Mouse (Mus musculus): Measurements from ENCODE around the gene Olfr735. TPM values are rescaled to one million over a fixed set of nuclear protein-coding genes. Genes with fewer than 3 reads are reported as not detected.

The Olfr735 gene
- polyA plus RNA-seq (2015; fragmentation: Nextera tagmentation; extraction: Ambion mirVana) = not detected in 2 replicates

GRCm38 (mm10) chr14:50348796-50349195 is at the start of gene Olfr735:
TSS of gene Olfr735 (minus strand) at chr14:50348872.
- 84% methylated on average over 2 of the region's 2 CpGs for WGBS
- Histone ChIP-seq H3K27ac (no peak within 1 kb of the TSS), H3K4me2 (no peak within 1 kb of the TSS), H3K36me3 (ENCODE audit: poor library complexity, severe bottlenecking) (no peaks in the 10 kb centered on the region), H3K9me3 (replicated peaks) (no peaks in the 10 kb centered on the region; the same call in 1 of the 2 replicates), H3K4me1 (no peaks in the 10 kb centered on the region), H3K4me3 (no peak within 1 kb of the TSS), H3K27me3 (no peaks in the 10 kb centered on the region), H3K9ac (no peak within 1 kb of the TSS)
- no peak for ATAC-seq

- no peaks in the 10 kb centered on the region for H3K4me1 ChIP-seq
- no peak within 1 kb of the TSS for H3K9ac ChIP-seq
- no peaks in the 10 kb centered on the region for H3K36me3 ChIP-seq (ENCODE audit: poor library complexity, severe bottlenecking)
- no peaks in the 10 kb centered on the region for H3K9me3 ChIP-seq (replicated peaks)
- H3K4me2 ChIP-seq = no peak within 1 kb of the TSS
- no peak within 1 kb of the TSS for H3K27ac ChIP-seq
- H3K27me3 ChIP-seq = no peaks in the 10 kb centered on the region
- no peak within 1 kb of the TSS for H3K4me3 ChIP-seq
- ATAC-seq = no peak
- 87% methylated on average over 2 of the region's 2 CpGs for WGBS
Measured at GRCm38 (mm10) chr14:50380863-50381262, 32.2 kb upstream of the Olfr735 start, which contains the start of gene Olfr736. TSS of gene Olfr736 (plus strand) at chr14:50381163.

DNA sequence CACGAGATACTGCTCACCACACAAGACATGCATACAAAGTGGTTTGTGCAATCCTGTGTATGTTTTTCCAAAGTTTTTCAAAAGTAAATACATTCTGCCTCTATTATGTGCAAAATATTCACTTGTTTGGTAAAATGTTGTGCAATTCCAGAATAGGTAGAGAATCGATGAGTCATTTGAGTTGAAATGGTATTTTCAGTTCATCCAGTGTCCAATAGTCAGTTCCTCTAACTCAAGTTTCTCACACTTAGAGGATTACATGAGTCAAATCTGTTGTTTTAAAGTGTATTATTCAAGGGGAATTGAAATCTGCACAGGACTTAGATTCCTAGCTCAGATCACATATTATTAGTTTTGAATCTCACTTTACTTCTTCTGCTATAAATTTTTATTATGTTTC is 14.9 kb upstream of the Olfr735 start:
- ATAC-seq = no peak
- H3K27me3 ChIP-seq = no peaks in the 10 kb centered on the region

DNA sequence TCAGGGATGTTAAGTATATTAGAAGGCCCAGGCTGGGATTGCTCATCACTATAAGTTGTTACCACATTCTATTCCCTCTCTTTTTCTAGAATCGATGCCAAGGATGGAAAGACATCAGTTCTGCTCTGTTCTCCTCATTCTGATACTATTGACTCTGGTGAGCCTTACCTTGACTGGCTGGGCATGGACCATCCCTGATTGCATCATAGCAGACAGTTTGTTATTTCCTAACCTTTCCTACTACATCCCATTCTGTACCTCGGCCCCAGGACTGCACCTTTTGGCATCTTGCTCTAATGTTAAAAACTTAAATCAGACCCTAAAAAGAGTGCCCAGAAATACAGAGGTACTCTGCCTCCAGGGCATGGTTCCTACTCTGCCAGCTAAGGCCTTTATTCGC is 11.8 kb upstream of the Olfr735 start:
- 0 out of 2 replicates have a peak, but pooled peaks cover 3% of the 10 kb centered on the region for H3K9me3 ChIP-seq (replicated peaks)
- no peaks in the 10 kb centered on the region for H3K27me3 ChIP-seq
- H3K4me3 ChIP-seq = no peak overlapping the region
- H3K4me2 ChIP-seq = no peak overlapping the region
- H3K36me3 ChIP-seq (ENCODE audit: poor library complexity, severe bottlenecking) = no peaks in the 10 kb centered on the region
- no peak for ATAC-seq
- whole genome bisulfite sequencing = 90% methylated on average over 3 of the region's 3 CpGs
- H3K9ac ChIP-seq = no peak overlapping the region
- no peaks in the 10 kb centered on the region for H3K4me1 ChIP-seq
- no peak overlapping the region for H3K27ac ChIP-seq

More for the DNA sequence above, 14.9 kb upstream of the Olfr735 start:
- 90% methylated on average over 2 of the region's 2 CpGs for WGBS
- H3K4me1 ChIP-seq = no peaks in the 10 kb centered on the region
- no peaks in the 10 kb centered on the region for H3K36me3 ChIP-seq (ENCODE audit: poor library complexity, severe bottlenecking)
- H3K4me3 ChIP-seq = no peak overlapping the region
- no peaks in the 10 kb centered on the region for H3K9me3 ChIP-seq (replicated peaks)
- no peak overlapping the region for H3K4me2 ChIP-seq
- no peak overlapping the region for H3K27ac ChIP-seq
- H3K9ac ChIP-seq = no peak overlapping the region

DNA sequence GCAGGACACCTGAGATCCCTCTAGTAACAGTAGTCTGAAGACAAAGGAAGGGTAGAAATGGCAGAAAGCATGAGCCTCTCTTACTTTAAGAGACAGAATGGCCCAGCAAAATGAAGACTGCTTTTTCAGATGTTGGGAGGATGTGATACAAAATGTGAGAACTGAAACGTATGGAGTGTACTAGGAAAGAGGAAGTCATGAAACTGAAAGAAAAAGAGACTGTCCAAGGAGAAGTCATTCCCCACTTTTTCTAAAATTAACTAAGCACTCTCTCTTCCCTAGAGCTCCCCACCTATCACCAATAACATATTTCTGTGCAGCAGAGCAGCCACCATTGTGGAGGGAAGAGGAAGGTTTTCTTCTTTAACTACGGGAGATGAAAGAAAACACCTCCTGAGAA is 8.9 kb upstream of the Olfr735 start, which contains the start of gene Tlr11:
TSS of gene Tlr11 (plus strand) at position 322 of the 400 bp plus-strand sequence.
- H3K4me2 ChIP-seq = no peak within 1 kb of the TSS
- H3K36me3 ChIP-seq (ENCODE audit: poor library complexity, severe bottlenecking) = no peaks in the 10 kb centered on the region
- H3K4me3 ChIP-seq = no peak within 1 kb of the TSS
- H3K27ac ChIP-seq = no peak within 1 kb of the TSS
- H3K9ac ChIP-seq = no peak within 1 kb of the TSS
- 85% methylated on average over 2 of the region's 2 CpGs for WGBS
- H3K27me3 ChIP-seq = no peaks in the 10 kb centered on the region
- H3K4me1 ChIP-seq = no peaks in the 10 kb centered on the region
- H3K9me3 ChIP-seq (replicated peaks) = 0 out of 2 replicates have a peak, but pooled peaks cover 3% of the 10 kb centered on the region
- ATAC-seq = no peak

- H3K27me3 ChIP-seq = no peaks in the 10 kb centered on the region
- 87% methylated on average over 2 of the region's 2 CpGs for WGBS
- no peak overlapping the region for H3K4me2 ChIP-seq
- H3K4me1 ChIP-seq = no peaks in the 10 kb centered on the region
- ATAC-seq = no peak
- 0 out of 2 replicates have a peak, but pooled peaks cover 3% of the 10 kb centered on the region for H3K9me3 ChIP-seq (replicated peaks)
- H3K27ac ChIP-seq = no peak overlapping the region
- no peaks in the 10 kb centered on the region for H3K36me3 ChIP-seq (ENCODE audit: poor library complexity, severe bottlenecking)
- no peak overlapping the region for H3K4me3 ChIP-seq
- H3K9ac ChIP-seq = no peak overlapping the region
Measured at GRCm38 (mm10) chr14:50356725-50357124, 8.1 kb upstream of the Olfr735 start.

- WGBS = 29% methylated on average over 3 of the region's 3 CpGs
Measured at GRCm38 (mm10) chr14:50352438-50352837, 3.8 kb upstream of the Olfr735 start.

GRCm38 (mm10) chr14:50326661-50327060 is 22.0 kb downstream of the Olfr735 start, which contains the start of gene Olfr734:
TSS of gene Olfr734 (minus strand) at chr14:50326761.
- H3K27ac ChIP-seq = no peak within 1 kb of the TSS
- H3K9ac ChIP-seq = no peak within 1 kb of the TSS
- WGBS = 77% methylated on average over 1 of the region's 1 CpGs
- no peak within 1 kb of the TSS for H3K4me2 ChIP-seq
- no peak within 1 kb of the TSS for H3K4me3 ChIP-seq
- H3K27me3 ChIP-seq = no peaks in the 10 kb centered on the region
- no peaks in the 10 kb centered on the region for H3K4me1 ChIP-seq
- no peaks in the 10 kb centered on the region; the same call in 1 of the 2 replicates for H3K9me3 ChIP-seq (replicated peaks)
- no peak for ATAC-seq
- H3K36me3 ChIP-seq (ENCODE audit: poor library complexity, severe bottlenecking) = no peaks in the 10 kb centered on the region

More at GRCm38 (mm10) chr14:50352438-50352837, 3.8 kb upstream of the Olfr735 start:
- no peak overlapping the region for H3K4me3 ChIP-seq
- ATAC-seq = no peak
- no peaks in the 10 kb centered on the region for H3K36me3 ChIP-seq (ENCODE audit: poor library complexity, severe bottlenecking)
- 0 out of 2 replicates have a peak, but pooled peaks cover 3% of the 10 kb centered on the region for H3K9me3 ChIP-seq (replicated peaks)
- H3K27ac ChIP-seq = no peak overlapping the region
- H3K9ac ChIP-seq = no peak overlapping the region
- H3K27me3 ChIP-seq = no peaks in the 10 kb centered on the region
- no peak overlapping the region for H3K4me2 ChIP-seq
- no peaks in the 10 kb centered on the region for H3K4me1 ChIP-seq

DNA sequence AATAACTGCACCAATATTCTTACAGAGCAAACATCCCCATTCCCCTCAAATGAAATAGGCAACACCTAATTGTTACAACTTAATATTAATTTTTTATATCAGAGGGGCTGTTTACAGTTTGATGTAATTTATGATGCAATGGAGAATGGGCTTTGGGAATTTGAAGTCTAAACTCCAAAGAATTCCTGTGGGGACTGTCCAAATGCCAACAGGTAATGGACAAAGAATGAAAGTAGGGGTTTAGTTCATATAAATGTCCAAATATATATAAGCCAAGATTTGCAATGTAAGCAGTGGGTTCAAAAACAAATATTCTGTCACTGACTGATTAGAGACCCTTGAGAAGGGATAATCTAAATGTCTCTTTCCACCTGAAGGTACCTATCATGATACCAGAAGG is 47.2 kb downstream of the Olfr735 start, which contains the start of gene Olfr733:
TSS of gene Olfr733 (minus strand) at position 101 of the 400 bp plus-strand sequence.
- no peak within 1 kb of the TSS for H3K9ac ChIP-seq
- H3K36me3 ChIP-seq (ENCODE audit: poor library complexity, severe bottlenecking) = no peaks in the 10 kb centered on the region
- H3K4me3 ChIP-seq = no peak within 1 kb of the TSS
- no peaks in the 10 kb centered on the region for H3K27me3 ChIP-seq
- H3K27ac ChIP-seq = no peak within 1 kb of the TSS
- no peak within 1 kb of the TSS for H3K4me2 ChIP-seq
- ATAC-seq = no peak
- no peaks in the 10 kb centered on the region for H3K4me1 ChIP-seq
- H3K9me3 ChIP-seq (replicated peaks) = no peaks in the 10 kb centered on the region

Other genes starting within 250 kb of the Olfr735 start
- gene Olfr727, start 225.7 kb downstream of the Olfr735 start, polyA plus RNA-seq (2015; fragmentation: Nextera tagmentation; extraction: Ambion mirVana) = not detected in 2 replicates
- not detected in 2 replicates for gene Olfr728, start 206.2 kb downstream of the Olfr735 start, polyA plus RNA-seq (2015; fragmentation: Nextera tagmentation; extraction: Ambion mirVana)
- gene Olfr729, start 196.0 kb downstream of the Olfr735 start, polyA plus RNA-seq (2015; fragmentation: Nextera tagmentation; extraction: Ambion mirVana) = not detected in 2 replicates
- not detected in 2 replicates for gene Olfr730, start 160.7 kb downstream of the Olfr735 start, polyA plus RNA-seq (2015; fragmentation: Nextera tagmentation; extraction: Ambion mirVana)
- gene Olfr731, start 107.0 kb downstream of the Olfr735 start, polyA plus RNA-seq (2015; fragmentation: Nextera tagmentation; extraction: Ambion mirVana) = not detected in 2 replicates
- not detected in 2 replicates for gene Olfr732, start 64.7 kb downstream of the Olfr735 start, polyA plus RNA-seq (2015; fragmentation: Nextera tagmentation; extraction: Ambion mirVana)
- not detected in 2 replicates for gene Olfr733, start 47.4 kb downstream of the Olfr735 start, polyA plus RNA-seq (2015; fragmentation: Nextera tagmentation; extraction: Ambion mirVana)
- not detected in 2 replicates for gene Olfr734, start 22.1 kb downstream of the Olfr735 start, polyA plus RNA-seq (2015; fragmentation: Nextera tagmentation; extraction: Ambion mirVana)
- not detected in 2 replicates for gene Tlr11, start 9.0 kb upstream of the Olfr735 start, polyA plus RNA-seq (2015; fragmentation: Nextera tagmentation; extraction: Ambion mirVana)
- gene Olfr736, start 32.3 kb upstream of the Olfr735 start, polyA plus RNA-seq (2015; fragmentation: Nextera tagmentation; extraction: Ambion mirVana) = not detected in 2 replicates
- not detected in 2 replicates for gene Olfr738, start 58.7 kb upstream of the Olfr735 start, polyA plus RNA-seq (2015; fragmentation: Nextera tagmentation; extraction: Ambion mirVana)
- gene Olfr739, start 69.8 kb upstream of the Olfr735 start, polyA plus RNA-seq (2015; fragmentation: Nextera tagmentation; extraction: Ambion mirVana) = not detected in 2 replicates
- gene Olfr740, start 96.7 kb upstream of the Olfr735 start, polyA plus RNA-seq (2015; fragmentation: Nextera tagmentation; extraction: Ambion mirVana) = not detected in 2 replicates
- gene Olfr741, start 123.9 kb upstream of the Olfr735 start, polyA plus RNA-seq (2015; fragmentation: Nextera tagmentation; extraction: Ambion mirVana) = not detected in 2 replicates
- not detected in 2 replicates for gene Olfr742, start 154.7 kb upstream of the Olfr735 start, polyA plus RNA-seq (2015; fragmentation: Nextera tagmentation; extraction: Ambion mirVana)
- not detected in 2 replicates for gene Olfr743, start 173.0 kb upstream of the Olfr735 start, polyA plus RNA-seq (2015; fragmentation: Nextera tagmentation; extraction: Ambion mirVana)

Data from forebrain, embryonic 13.5 days (tissue).